Mouse (Mus musculus) lung, embryonic 16.5 days (tissue): Measurements from ENCODE around the gene Lce1f. TPM values are rescaled to one million over a fixed set of nuclear protein-coding genes. Genes with fewer than 3 reads are reported as not detected.
"Not testable (repeated sequence)": the region's sequence is repeated elsewhere in the genome, so short reads cannot be mapped to it uniquely, and the experiment has no call there.

Experiments used
- ATAC-seq: fragments of 200-750 bp; cut with Nextera tagmentation; 2 replicates; pipeline ENCODE4 v1.8.0; 2017; ENCODE audit warnings: low read depth, mild to moderate bottlenecking, moderate library complexity
- H3K27ac ChIP-seq: fragments of 300-500 bp; sonication (generic); 2 replicates; pipeline ENCODE4 v1.5.1; 2014; ENCODE audit warnings: mild to moderate bottlenecking, control low read depth, low read length
- H3K27me3 ChIP-seq: fragments of 300-500 bp; sonication (generic); 2 replicates; pipeline ENCODE4 v1.6.1; 2014; ENCODE audit warnings: low read depth, low read length, mixed read lengths; ENCODE audit not compliant: control insufficient read depth, insufficient read depth
- H3K36me3 ChIP-seq: fragments of 300-500 bp; sonication (generic); 2 replicates; pipeline ENCODE4 v1.6.1; 2014; ENCODE audit warnings: low read length; ENCODE audit not compliant: control insufficient read depth, insufficient read depth
- H3K4me1 ChIP-seq: fragments of 300-500 bp; sonication (generic); replicated peaks from 2 replicates; pipeline ENCODE4 v1.6.1; 2014; ENCODE audit warnings: low read length, mixed read lengths; ENCODE audit not compliant: control insufficient read depth, insufficient read depth
- H3K4me2 ChIP-seq: fragments of 300-500 bp; sonication (generic); 2 replicates; pipeline ENCODE4 v1.6.1; 2014; ENCODE audit warnings: low read depth, low read length, control low read depth
- H3K4me3 ChIP-seq: fragments of 300-500 bp; sonication (generic); 2 replicates; pipeline ENCODE4 v1.5.1; 2014; ENCODE audit warnings: mild to moderate bottlenecking, low read length, control low read depth
- H3K9ac ChIP-seq: fragments of 300-500 bp; sonication (generic); 2 replicates; pipeline ENCODE4 v1.6.1; 2014; ENCODE audit warnings: low read length, control low read depth
- H3K9me3 ChIP-seq: fragments of 300-500 bp; sonication (generic); 2 replicates; pipeline ENCODE4 v1.6.1; 2016; ENCODE audit warnings: low read length; ENCODE audit not compliant: control insufficient read depth
- WGBS: fragments of 180-500 bp; shearing (Covaris S2); extraction: QIAGEN DNeasy Blood & Tissue Kit; methylation state at CpG from one replicate; pipeline ENCODE4 v1.1.7; 2014; 5-methylcytosine and 5-hydroxymethylcytosine counted together
- polyA plus RNA-seq: library from polyadenylated mRNA; unstranded; fragments of >200 nt; fragmentation: Nextera tagmentation; extraction: Ambion mirVana; gene quantifications from 2 replicates; pipeline ENCODE4 v1.2.1, GENCODE M21; 2015

Gene Lce1f
- polyA plus RNA-seq, 1 experiment from 2014 or later, result not detected

DNA sequence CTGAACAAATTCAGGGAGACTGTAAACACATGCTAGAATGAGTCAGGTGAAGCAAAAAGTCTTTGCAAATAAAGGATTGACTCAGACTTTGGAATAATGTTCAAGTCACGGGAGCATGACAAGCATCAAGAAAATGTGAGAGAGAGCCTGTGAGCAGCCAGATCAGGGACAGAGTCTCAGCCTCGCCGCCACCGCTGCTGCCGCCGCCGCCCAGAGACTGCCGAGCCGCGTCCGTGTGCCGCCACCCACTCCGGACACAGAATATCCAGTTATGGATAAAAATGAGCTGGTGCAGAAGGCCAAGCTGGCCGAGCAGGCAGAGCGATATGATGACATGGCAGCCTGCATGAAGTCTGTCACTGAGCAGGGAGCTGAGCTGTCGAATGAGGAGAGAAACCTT is 31.0 kb downstream of the Lce1f start:
- H3K4me1 ChIP-seq, H3K4me2 ChIP-seq, H3K9me3 ChIP-seq, H3K27me3 ChIP-seq, H3K27ac ChIP-seq, H3K9ac ChIP-seq, H3K36me3 ChIP-seq, ATAC-seq, H3K4me3 ChIP-seq: not testable (repeated sequence)
- WGBS, result 59% methylated on average over 16 of the region's 16 CpGs

DNA sequence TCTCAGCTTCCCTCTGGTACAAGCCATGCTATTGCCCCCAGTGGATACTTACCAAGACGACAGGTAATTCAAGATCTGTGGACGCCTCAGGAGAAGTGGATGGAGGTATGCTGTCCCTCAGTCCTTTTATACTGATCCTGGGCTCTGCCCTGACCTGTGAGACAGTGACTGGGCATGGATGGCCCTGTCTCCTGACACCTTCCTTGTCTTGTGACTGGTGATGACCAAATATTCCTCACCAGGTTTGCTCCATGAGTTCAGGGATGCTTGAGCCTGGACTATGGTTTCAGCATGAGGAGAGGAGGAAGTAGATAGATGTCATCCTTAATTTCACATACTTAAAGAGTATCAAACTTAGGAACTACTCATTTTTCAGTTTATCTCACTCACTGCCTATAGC is 33.0 kb downstream of the Lce1f start, which contains the start of gene Lce1d:
Gene Lce1d, minus strand, starts transcription at position 101 of the 400 bp plus-strand sequence.
- 42% methylated on average over 2 of the region's 2 CpGs for WGBS
- no peaks in the 10 kb centered on the region for H3K36me3 ChIP-seq
- ATAC-seq, result no peak

DNA sequence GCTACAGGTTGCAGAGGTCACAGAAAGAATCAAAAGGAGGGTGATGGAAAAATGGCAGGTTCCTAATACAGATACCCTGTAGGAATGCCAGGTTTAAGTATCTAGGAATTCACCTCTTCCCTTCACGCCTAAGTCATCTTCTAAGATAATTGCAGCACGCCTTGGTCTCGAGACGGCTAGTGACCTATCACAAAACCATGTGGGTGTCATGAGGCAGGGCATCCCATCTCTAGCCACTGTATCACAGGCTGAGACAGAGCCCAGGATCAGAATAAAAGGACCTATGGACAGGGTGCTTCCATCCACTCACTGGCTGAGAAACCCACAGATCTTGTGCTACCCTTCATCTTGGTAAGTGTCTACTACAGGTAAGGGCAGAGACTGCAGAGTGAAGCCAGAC is 41.2 kb downstream of the Lce1f start, which contains the start of gene Lce1c:
Gene Lce1c, plus strand, starts transcription at position 301 of the 400 bp plus-strand sequence.
- H3K36me3 ChIP-seq, result no peaks in the 10 kb centered on the region
- H3K9me3 ChIP-seq, result no peaks in the 10 kb centered on the region
- H3K27ac ChIP-seq, result no peak within 1 kb of the TSS
- no peak within 1 kb of the TSS for H3K4me2 ChIP-seq
- no peak within 1 kb of the TSS for H3K9ac ChIP-seq
- no peak for ATAC-seq
- 77% methylated on average over 4 of the region's 4 CpGs for WGBS
- H3K4me3 ChIP-seq, result no peak within 1 kb of the TSS
- no peaks in the 10 kb centered on the region for H3K27me3 ChIP-seq
- H3K4me1 ChIP-seq, result no peaks in the 10 kb centered on the region

More for the DNA sequence above, 33.0 kb downstream of the Lce1f start, which contains the start of gene Lce1d:
- no peaks in the 10 kb centered on the region for H3K4me1 ChIP-seq
- H3K27me3 ChIP-seq, result no peaks in the 10 kb centered on the region
- no peak within 1 kb of the TSS for H3K27ac ChIP-seq
- no peak within 1 kb of the TSS for H3K4me2 ChIP-seq
- no peak within 1 kb of the TSS for H3K9ac ChIP-seq
- H3K9me3 ChIP-seq, result no peaks in the 10 kb centered on the region
- H3K4me3 ChIP-seq, result no peak within 1 kb of the TSS

DNA sequence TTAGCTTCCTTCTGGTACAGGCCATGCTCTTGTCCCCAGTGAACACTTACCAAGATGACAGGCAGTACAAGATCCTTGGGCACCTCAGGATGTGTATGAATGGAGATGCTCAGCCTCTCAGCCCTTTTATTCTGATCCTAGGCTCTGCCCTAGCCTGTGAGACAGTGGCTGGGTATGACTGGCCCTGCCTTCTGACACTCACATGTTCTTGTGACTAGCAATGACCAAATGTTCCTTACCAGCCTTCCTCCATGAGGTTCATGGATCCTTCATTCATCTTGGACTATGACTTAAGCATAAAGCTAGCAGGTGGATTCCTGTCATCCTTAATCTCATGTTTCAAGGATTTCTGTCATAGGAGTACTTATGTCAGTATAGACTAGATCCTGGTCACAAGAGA is 49.9 kb downstream of the Lce1f start, which contains the start of gene Lce1a2:
Gene Lce1a2, minus strand, starts transcription at position 101 of the 400 bp plus-strand sequence.
- H3K36me3 ChIP-seq, result no peaks in the 10 kb centered on the region
- no peaks in the 10 kb centered on the region for H3K27me3 ChIP-seq
- no peaks in the 10 kb centered on the region for H3K9me3 ChIP-seq
- H3K9ac ChIP-seq, result no peak within 1 kb of the TSS
- H3K4me2 ChIP-seq, result no peak within 1 kb of the TSS
- H3K4me3 ChIP-seq, result no peak within 1 kb of the TSS
- no peak within 1 kb of the TSS for H3K27ac ChIP-seq
- ATAC-seq, result no peak
- no peaks in the 10 kb centered on the region for H3K4me1 ChIP-seq

Other genes with a start within 250 kb of the Lce1f start
- gene Sprr1a, start 234.5 kb downstream of the Lce1f start, polyA plus RNA-seq, result 0.97 and 2.8 TPM in 2 replicates
- not detected in 2 replicates for gene Sprr4, start 219.9 kb downstream of the Lce1f start, polyA plus RNA-seq
- not detected in 2 replicates for gene 2310046K23Rik, start 185.8 kb downstream of the Lce1f start, polyA plus RNA-seq
- 0.64 TPM in 1 of 2 replicates, not detected in the other for gene Ivl, start 146.6 kb downstream of the Lce1f start, polyA plus RNA-seq
- gene Smcp, start 131.4 kb downstream of the Lce1f start, polyA plus RNA-seq, result not detected in 2 replicates
- not detected in 2 replicates for gene 2210017I01Rik, start 112.9 kb downstream of the Lce1f start, polyA plus RNA-seq
- not detected in 2 replicates for gene Lce6a, start 98.7 kb downstream of the Lce1f start, polyA plus RNA-seq
- 0.31 TPM in 1 of 2 replicates, not detected in the other for gene Lce1a1, start 72.0 kb downstream of the Lce1f start, polyA plus RNA-seq
- gene Lce1b, start 63.4 kb downstream of the Lce1f start, polyA plus RNA-seq, result not detected in 2 replicates
- gene Lce1a2, start 50.0 kb downstream of the Lce1f start, polyA plus RNA-seq, result not detected in 2 replicates
- gene Lce1c, start 41.1 kb downstream of the Lce1f start, polyA plus RNA-seq, result not detected in 2 replicates
- not detected in 2 replicates for gene Lce1d, start 33.1 kb downstream of the Lce1f start, polyA plus RNA-seq
- gene Lce1e, start 11.3 kb downstream of the Lce1f start, polyA plus RNA-seq, result not detected in 2 replicates
- gene Gm38119, start 18.7 kb upstream of the Lce1f start, polyA plus RNA-seq, result not detected in 2 replicates
- gene Lce1g, start 32.0 kb upstream of the Lce1f start, polyA plus RNA-seq, result not detected in 2 replicates
- not detected in 2 replicates for gene Lce1h, start 44.7 kb upstream of the Lce1f start, polyA plus RNA-seq
- gene Lce1i, start 58.5 kb upstream of the Lce1f start, polyA plus RNA-seq, result not detected in 2 replicates
- gene Lce1j, start 70.2 kb upstream of the Lce1f start, polyA plus RNA-seq, result not detected in 2 replicates
- not detected in 2 replicates for gene Lce1k, start 87.5 kb upstream of the Lce1f start, polyA plus RNA-seq
- gene Kprp, start 106.9 kb upstream of the Lce1f start, polyA plus RNA-seq, result not detected in 2 replicates
- gene Lce1l, start 130.9 kb upstream of the Lce1f start, polyA plus RNA-seq, result not detected in 2 replicates
- not detected in 2 replicates for gene 2310050C09Rik, start 149.9 kb upstream of the Lce1f start, polyA plus RNA-seq
- gene Lce3a, start 205.9 kb upstream of the Lce1f start, polyA plus RNA-seq, result not detected in 2 replicates
- gene Lce3b, start 212.6 kb upstream of the Lce1f start, polyA plus RNA-seq, result not detected in 2 replicates
- gene Lce3c, start 224.1 kb upstream of the Lce1f start, polyA plus RNA-seq, result not detected in 2 replicates
- not detected in 2 replicates for gene Lce3d, start 237.0 kb upstream of the Lce1f start, polyA plus RNA-seq
- not detected in 2 replicates for gene Lce3e, start 246.7 kb upstream of the Lce1f start, polyA plus RNA-seq